Mouse (Mus musculus): ENCODE measurements around the gene Fcrlb. TPM values are rescaled to one million over a fixed set of nuclear protein-coding genes. Genes with fewer than 3 reads are reported as not detected.

The Fcrlb gene
- polyA plus RNA-seq, 1 experiment from 2014 or later = not detected

GRCm38 (mm10) chr1:170867691-170868105, 45.0 kb downstream of the Fcrlb start, which contains the start of gene Atf6:
Gene Atf6, minus strand, starts transcription at chr1:170867771.
- H3K9me3 ChIP-seq (replicated peaks) = no peaks in the 10 kb centered on the region
- no peaks in the 10 kb centered on the region for H3K27me3 ChIP-seq (replicated peaks)
- under 1% methylated on average over 25 of the region's 25 CpGs for WGBS
- peak within 1 kb of the TSS; percentile 92 for H3K4me2 ChIP-seq
- H3K4me1 ChIP-seq (replicated peaks) = peaks cover 25% of the 10 kb centered on the region
- peak within 1 kb of the TSS; percentile 77 for H3K9ac ChIP-seq
- H3K4me3 ChIP-seq = peak within 1 kb of the TSS; percentile 93
- H3K27ac ChIP-seq (ENCODE audit: poor library complexity, severe bottlenecking) = peak within 1 kb of the TSS; percentile 90
- peaks cover 5% of the 10 kb centered on the region for H3K36me3 ChIP-seq
- ATAC-seq (ENCODE audit: insufficient number of reproducible peaks, low FRiP score) = peak; percentile 83

GRCm38 (mm10) chr1:170866992-170867690, 45.6 kb downstream of the Fcrlb start:
- Histone ChIP-seq H3K4me2 (peak overlapping the region; percentile 92), H3K9me3 (replicated peaks) (no peaks in the 10 kb centered on the region), H3K9ac (peak overlapping the region; percentile 77), H3K27me3 (replicated peaks) (no peaks in the 10 kb centered on the region), H3K4me3 (peak overlapping the region; percentile 93), H3K27ac (ENCODE audit: poor library complexity, severe bottlenecking) (peak overlapping the region; percentile 90), H3K36me3 (peaks cover 2% of the 10 kb centered on the region), H3K4me1 (replicated peaks) (peaks cover 30% of the 10 kb centered on the region)
- peak; percentile 43 for ATAC-seq (ENCODE audit: insufficient number of reproducible peaks, low FRiP score)
- 2% methylated on average over 30 of the region's 30 CpGs for WGBS

GRCm38 (mm10) chr1:170865406-170865805, 47.3 kb downstream of the Fcrlb start:
- no peak overlapping the region for H3K4me3 ChIP-seq
- 42% methylated on average over 5 of the region's 5 CpGs for WGBS
- H3K9me3 ChIP-seq (replicated peaks) = no peaks in the 10 kb centered on the region
- H3K4me1 ChIP-seq (replicated peaks) = peaks cover 39% of the 10 kb centered on the region
- no peak for ATAC-seq (ENCODE audit: insufficient number of reproducible peaks, low FRiP score)
- H3K4me2 ChIP-seq = peak overlapping the region; percentile 38
- no peaks in the 10 kb centered on the region for H3K27me3 ChIP-seq (replicated peaks)
- 0 out of 2 replicates have a peak overlapping the region, but pooled peaks have one; percentile 31 for H3K9ac ChIP-seq
- no peaks in the 10 kb centered on the region for H3K36me3 ChIP-seq
- no peak overlapping the region for H3K27ac ChIP-seq (ENCODE audit: poor library complexity, severe bottlenecking)

- no peak overlapping the region for H3K27ac ChIP-seq (ENCODE audit: poor library complexity, severe bottlenecking)
- H3K27me3 ChIP-seq (replicated peaks) = no peaks in the 10 kb centered on the region
- H3K9ac ChIP-seq = no peak overlapping the region
- ATAC-seq (ENCODE audit: insufficient number of reproducible peaks, low FRiP score) = no peak
- no peaks in the 10 kb centered on the region for H3K9me3 ChIP-seq (replicated peaks)
- H3K4me2 ChIP-seq = no peak overlapping the region
- no peaks in the 10 kb centered on the region for H3K36me3 ChIP-seq
- 82% methylated on average over 3 of the region's 3 CpGs for WGBS
- no peak overlapping the region for H3K4me3 ChIP-seq
- peaks cover 41% of the 10 kb centered on the region for H3K4me1 ChIP-seq (replicated peaks)
Observed at GRCm38 (mm10) chr1:170864754-170865153, 48.0 kb downstream of the Fcrlb start.

- Histone ChIP-seq H3K4me3 (no peak overlapping the region), H3K9ac (no peak overlapping the region), H3K27ac (ENCODE audit: poor library complexity, severe bottlenecking) (no peak overlapping the region), H3K27me3 (replicated peaks) (no peaks in the 10 kb centered on the region), H3K36me3 (no peaks in the 10 kb centered on the region), H3K9me3 (replicated peaks) (no peaks in the 10 kb centered on the region), H3K4me2 (no peak overlapping the region), H3K4me1 (replicated peaks) (peaks cover 41% of the 10 kb centered on the region)
- ATAC-seq (ENCODE audit: insufficient number of reproducible peaks, low FRiP score) = no peak
Observed at GRCm38 (mm10) chr1:170864234-170864633, 48.5 kb downstream of the Fcrlb start.

- ATAC-seq (ENCODE audit: insufficient number of reproducible peaks, low FRiP score) = no peak
- H3K9me3 ChIP-seq (replicated peaks) = no peaks in the 10 kb centered on the region
- H3K4me3 ChIP-seq = no peak overlapping the region
- 44% methylated on average over 4 of the region's 4 CpGs for WGBS
- no peak overlapping the region for H3K9ac ChIP-seq
- H3K36me3 ChIP-seq = no peaks in the 10 kb centered on the region
- no peaks in the 10 kb centered on the region for H3K27me3 ChIP-seq (replicated peaks)
- H3K4me1 ChIP-seq (replicated peaks) = peaks cover 41% of the 10 kb centered on the region
- H3K4me2 ChIP-seq = peak overlapping the region; percentile 10; the same call in 1 of the 2 replicates
- H3K27ac ChIP-seq (ENCODE audit: poor library complexity, severe bottlenecking) = peak overlapping the region; percentile 32; the same call in 1 of the 2 replicates
Observed at GRCm38 (mm10) chr1:170863033-170863432, 49.7 kb downstream of the Fcrlb start.

- H3K27ac ChIP-seq (ENCODE audit: poor library complexity, severe bottlenecking) = peak overlapping the region; percentile 32; the same call in 1 of the 2 replicates
- 46% methylated on average over 3 of the region's 3 CpGs for WGBS
Observed at GRCm38 (mm10) chr1:170862435-170862717, 50.4 kb downstream of the Fcrlb start.

GRCm38 (mm10) chr1:170861671-170862434, 50.9 kb downstream of the Fcrlb start:
- no peak overlapping the region for H3K9ac ChIP-seq
- H3K4me2 ChIP-seq = no peak overlapping the region; the same call in 1 of the 2 replicates
- H3K4me3 ChIP-seq = no peak overlapping the region
- H3K27me3 ChIP-seq (replicated peaks) = no peaks in the 10 kb centered on the region
- H3K36me3 ChIP-seq = no peaks in the 10 kb centered on the region
- no peaks in the 10 kb centered on the region for H3K9me3 ChIP-seq (replicated peaks)
- ATAC-seq (ENCODE audit: insufficient number of reproducible peaks, low FRiP score) = no peak
- H3K4me1 ChIP-seq (replicated peaks) = peaks cover 38% of the 10 kb centered on the region
- 69% methylated on average over 13 of the region's 13 CpGs for WGBS
- no peak overlapping the region for H3K27ac ChIP-seq (ENCODE audit: poor library complexity, severe bottlenecking)

More at GRCm38 (mm10) chr1:170862435-170862717, 50.4 kb downstream of the Fcrlb start:
- no peaks in the 10 kb centered on the region for H3K36me3 ChIP-seq
- H3K4me3 ChIP-seq = no peak overlapping the region
- ATAC-seq (ENCODE audit: insufficient number of reproducible peaks, low FRiP score) = no peak
- H3K9ac ChIP-seq = no peak overlapping the region
- no peaks in the 10 kb centered on the region for H3K9me3 ChIP-seq (replicated peaks)
- peaks cover 41% of the 10 kb centered on the region for H3K4me1 ChIP-seq (replicated peaks)
- no peaks in the 10 kb centered on the region for H3K27me3 ChIP-seq (replicated peaks)
- H3K4me2 ChIP-seq = peak overlapping the region; percentile 28

- 72% methylated on average over 2 of the region's 2 CpGs for WGBS
- ATAC-seq (ENCODE audit: insufficient number of reproducible peaks, low FRiP score) = no peak
- H3K36me3 ChIP-seq = 0 out of 2 replicates have a peak, but pooled peaks cover 3% of the 10 kb centered on the region
Observed at GRCm38 (mm10) chr1:170858872-170859271, 53.9 kb downstream of the Fcrlb start.

GRCm38 (mm10) chr1:170857369-170857768, 55.4 kb downstream of the Fcrlb start:
- WGBS = 76% methylated on average over 2 of the region's 2 CpGs
- H3K9me3 ChIP-seq (replicated peaks) = no peaks in the 10 kb centered on the region
- ATAC-seq (ENCODE audit: insufficient number of reproducible peaks, low FRiP score) = no peak

More at GRCm38 (mm10) chr1:170858872-170859271, 53.9 kb downstream of the Fcrlb start:
- Histone ChIP-seq H3K4me2 (no peak overlapping the region), H3K4me1 (replicated peaks) (peaks cover 34% of the 10 kb centered on the region), H3K4me3 (no peak overlapping the region), H3K9ac (no peak overlapping the region), H3K27ac (ENCODE audit: poor library complexity, severe bottlenecking) (no peak overlapping the region), H3K9me3 (replicated peaks) (no peaks in the 10 kb centered on the region), H3K27me3 (replicated peaks) (no peaks in the 10 kb centered on the region)

More at GRCm38 (mm10) chr1:170857369-170857768, 55.4 kb downstream of the Fcrlb start:
- no peak overlapping the region for H3K4me3 ChIP-seq
- H3K4me2 ChIP-seq = no peak overlapping the region
- no peak overlapping the region for H3K27ac ChIP-seq (ENCODE audit: poor library complexity, severe bottlenecking)
- peaks cover 22% of the 10 kb centered on the region for H3K4me1 ChIP-seq (replicated peaks)
- H3K36me3 ChIP-seq = 0 out of 2 replicates have a peak, but pooled peaks cover 6% of the 10 kb centered on the region
- no peak overlapping the region for H3K9ac ChIP-seq
- no peaks in the 10 kb centered on the region for H3K27me3 ChIP-seq (replicated peaks)
